Mouse (Mus musculus) right cerebral cortex, postnatal 4 days (tissue): ENCODE data around the gene Negr1.

Experiments used
- DNase-seq: peaks from one replicate; pipeline ENCODE4 v3.0.0-alpha.2; 2022

Negr1 gene

GRCm38 (mm10) chr3:156561524-156562423, at the start of gene Negr1:
Gene Negr1, plus strand, starts transcription at chr3:156561794.
- DNase-seq: peak; percentile 81

DNA sequence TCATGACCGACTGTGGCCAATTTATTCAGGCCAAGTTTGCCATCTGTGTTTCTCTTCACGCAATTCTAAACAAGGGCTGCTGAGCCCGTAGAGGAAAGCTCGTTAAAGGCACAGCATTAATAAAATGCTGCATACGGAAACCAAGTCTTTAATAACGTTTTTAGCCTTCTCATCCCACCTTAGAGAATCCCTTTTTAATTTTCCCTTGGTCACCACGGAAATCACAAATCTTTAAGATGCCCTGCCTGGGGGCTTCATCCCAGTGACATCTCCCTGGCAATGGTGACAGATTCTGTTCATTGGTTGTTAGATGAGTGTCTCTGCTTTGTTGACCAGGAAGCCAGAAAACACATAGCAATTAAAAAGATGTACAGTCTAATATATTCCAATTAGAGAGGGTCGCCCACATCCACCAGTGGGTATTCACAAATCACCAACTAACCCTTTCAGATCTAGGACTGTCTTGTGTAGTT, 35.1 kb upstream of the Negr1 start:
- DNase-seq: no peak

GRCm38 (mm10) chr3:156527231-156527995, 34.2 kb upstream of the Negr1 start:
- DNase-seq: no peak

DNA sequence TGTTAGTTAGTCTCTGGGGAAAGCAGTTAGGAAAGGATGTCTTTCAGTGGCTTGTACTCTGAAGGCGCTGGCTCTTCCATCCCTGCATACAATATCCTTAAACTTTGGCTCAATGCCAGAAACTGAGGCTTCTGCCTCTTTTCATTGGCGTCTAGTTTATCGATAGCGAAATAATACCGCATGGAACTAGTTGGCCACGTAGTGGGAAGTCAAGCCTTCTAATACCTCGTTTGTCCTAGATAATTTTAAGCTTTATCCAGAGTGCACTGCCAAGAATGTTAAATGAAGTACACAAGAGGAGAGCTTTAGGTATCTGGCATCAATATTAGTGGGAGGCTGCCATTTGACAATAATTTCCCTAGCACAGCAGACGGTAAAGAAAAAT, 2.2 kb upstream of the Negr1 start:
- peak; percentile 5 for DNase-seq

DNA sequence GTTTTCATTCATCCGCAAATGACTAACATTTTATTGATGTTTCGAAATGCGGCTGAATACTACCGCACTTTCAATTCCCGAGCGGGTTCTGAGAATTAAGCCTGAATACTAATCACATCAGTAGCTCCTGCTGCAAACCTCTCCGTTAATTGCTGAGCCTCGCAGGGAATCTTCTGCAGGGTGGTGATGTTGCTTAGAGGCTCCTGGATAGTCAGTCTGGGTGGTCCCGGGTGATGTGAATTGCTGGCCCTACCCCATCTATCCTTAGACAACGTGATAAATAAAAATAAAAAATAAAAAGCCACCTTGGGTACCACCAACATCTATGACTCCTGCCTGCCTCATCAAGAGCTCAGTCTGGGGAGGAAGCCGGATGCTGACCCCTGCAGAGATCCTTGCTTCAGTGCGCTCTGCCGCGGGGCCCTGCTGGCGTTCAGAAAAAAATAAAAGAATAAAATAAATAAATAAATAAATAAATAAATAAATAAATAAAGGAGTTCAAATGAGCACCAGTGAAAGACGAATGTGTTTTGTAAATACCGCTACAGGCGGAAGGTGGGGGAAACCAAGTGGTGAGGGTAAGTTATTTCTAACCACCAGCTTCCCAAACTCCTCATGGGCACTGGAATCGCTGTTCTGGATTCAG, 1.6 kb upstream of the Negr1 start:
- peak; percentile 37 for DNase-seq

GRCm38 (mm10) chr3:156560766-156561165, 828 bp upstream of the Negr1 start:
- DNase-seq: peak; percentile 83

DNA sequence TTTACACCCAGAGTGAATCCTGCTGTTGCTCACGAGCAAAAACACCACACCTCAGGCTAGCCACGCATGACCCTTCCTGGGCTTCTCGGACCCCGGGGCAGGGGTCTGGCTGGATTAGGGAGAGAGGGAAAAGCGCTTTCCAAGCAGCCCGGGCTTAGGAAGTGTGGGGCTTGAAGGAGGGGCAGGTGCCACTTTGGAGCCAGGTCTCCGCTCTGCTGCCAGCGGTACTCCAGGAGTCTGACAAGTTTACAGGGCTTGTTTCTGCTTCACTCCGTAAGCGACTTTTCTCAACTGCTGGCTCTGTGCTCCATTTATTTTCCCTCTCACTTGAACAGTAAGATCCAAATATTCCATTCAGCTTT, 811 bp downstream of the Negr1 start:
- DNase-seq: peak; percentile 42

DNA sequence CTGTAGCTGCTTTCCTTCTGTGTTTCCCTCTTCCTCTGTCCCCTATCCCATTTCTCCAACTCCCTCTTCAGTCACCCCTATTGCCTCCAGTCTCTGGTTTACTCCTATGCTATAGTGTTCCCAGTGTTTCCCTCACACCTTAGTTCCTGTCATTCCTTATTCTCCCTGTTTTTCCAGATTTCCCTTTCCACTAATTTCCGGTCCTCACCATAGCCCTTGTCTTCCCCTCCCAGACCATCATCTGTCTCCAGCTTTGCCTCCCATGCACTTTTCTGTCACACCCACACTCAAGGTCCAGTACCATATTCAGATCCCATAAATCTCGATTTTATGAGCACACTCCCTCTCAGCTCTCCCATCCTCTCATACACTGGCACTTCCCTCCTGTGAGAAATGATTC, 1.2 kb downstream of the Negr1 start:
- no peak for DNase-seq

GRCm38 (mm10) chr3:156563353-156563752, 1.8 kb downstream of the Negr1 start:
- DNase-seq: peak; percentile 5

GRCm38 (mm10) chr3:156573465-156573864, 11.9 kb downstream of the Negr1 start:
- no peak for DNase-seq

DNA sequence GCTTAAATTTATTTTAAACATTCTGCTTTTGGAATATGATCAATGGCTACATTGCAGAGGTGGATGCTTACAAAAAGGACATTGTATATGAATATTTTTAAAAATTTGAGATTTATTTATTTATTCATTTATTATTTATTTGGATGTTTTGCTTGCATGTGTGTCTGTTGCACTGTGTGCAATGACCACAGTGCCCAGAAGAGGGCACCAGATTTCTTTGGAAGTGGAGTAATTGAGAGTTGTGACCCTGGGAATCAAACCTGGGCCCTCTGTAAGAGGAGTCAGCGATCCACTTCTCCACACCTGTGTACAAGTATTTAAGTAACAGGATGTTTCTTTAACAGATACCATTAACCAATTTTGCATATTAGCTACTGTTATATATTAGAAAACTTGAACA, 14.7 kb downstream of the Negr1 start:
- DNase-seq: no peak

DNA sequence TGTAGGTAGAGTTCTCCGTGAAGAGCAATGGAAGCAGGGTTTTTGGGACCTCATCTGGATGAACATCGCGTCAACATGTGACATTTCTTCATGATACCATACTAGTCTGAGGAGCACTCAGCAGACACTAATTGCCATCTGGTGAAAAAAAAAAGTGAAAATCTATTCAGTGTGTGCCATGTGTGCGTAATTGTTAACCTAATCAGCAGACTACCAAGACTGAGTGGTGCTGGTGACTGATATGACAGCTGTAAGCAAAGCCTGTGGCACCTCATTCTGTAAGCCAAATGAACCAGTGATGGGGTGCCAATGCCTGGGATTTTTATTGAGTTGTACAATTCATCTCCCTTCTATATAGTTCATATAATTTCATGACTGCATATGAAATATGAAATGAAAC, 29.0 kb downstream of the Negr1 start:
- no peak for DNase-seq

- DNase-seq: no peak
These were observed 29.5 kb downstream of the Negr1 start for GRCm38 (mm10) chr3:156591125-156591524.

- no peak for DNase-seq
These were observed 45.3 kb downstream of the Negr1 start for GRCm38 (mm10) chr3:156606846-156607245.

DNA sequence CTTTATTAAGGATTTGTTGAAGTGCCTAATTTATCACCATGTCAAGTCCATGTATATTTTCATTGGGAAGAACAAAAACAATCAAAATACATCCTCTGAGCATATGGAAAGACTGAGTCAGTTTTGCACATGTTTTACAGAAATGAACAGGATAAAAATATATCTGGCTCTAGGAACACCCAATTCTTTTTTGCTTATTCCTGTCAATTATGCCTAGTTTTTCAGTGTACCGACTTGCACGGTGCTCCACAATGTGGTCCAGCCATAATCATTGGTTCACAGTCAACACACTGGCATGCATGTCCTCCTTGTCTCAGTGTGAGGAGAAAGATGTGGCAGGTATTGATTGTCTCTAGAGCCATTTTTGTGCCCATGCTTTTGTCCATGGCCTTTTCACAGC, 58.3 kb downstream of the Negr1 start:
- no peak for DNase-seq

GRCm38 (mm10) chr3:156628594-156628993, 67.0 kb downstream of the Negr1 start:
- DNase-seq: no peak

- no peak for DNase-seq
These were observed 71.3 kb downstream of the Negr1 start for GRCm38 (mm10) chr3:156632942-156633341.

DNA sequence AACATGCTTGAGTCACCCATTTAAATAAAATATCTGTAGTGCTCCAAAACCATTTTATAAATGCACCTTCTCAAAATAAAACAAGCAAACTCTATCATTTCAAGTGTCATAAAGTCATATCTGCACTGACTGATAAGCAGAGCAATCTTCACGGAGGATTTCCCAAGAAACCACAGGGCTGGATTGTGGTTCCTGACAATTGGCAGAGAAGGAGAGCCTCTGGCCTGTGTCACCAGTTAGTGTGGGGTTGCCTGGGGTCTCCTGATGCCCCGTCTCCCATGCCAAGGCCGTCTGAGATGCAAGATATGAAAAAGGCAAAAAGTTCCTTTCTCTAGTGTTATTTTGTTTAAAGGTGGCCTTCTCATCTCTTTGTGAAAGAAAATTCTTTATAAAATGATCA, 77.8 kb downstream of the Negr1 start:
- no peak for DNase-seq

GRCm38 (mm10) chr3:156643710-156644363, 82.2 kb downstream of the Negr1 start:
- DNase-seq: peak; percentile 23

- DNase-seq: no peak
These were observed 86.8 kb downstream of the Negr1 start for GRCm38 (mm10) chr3:156648378-156648777.

DNA sequence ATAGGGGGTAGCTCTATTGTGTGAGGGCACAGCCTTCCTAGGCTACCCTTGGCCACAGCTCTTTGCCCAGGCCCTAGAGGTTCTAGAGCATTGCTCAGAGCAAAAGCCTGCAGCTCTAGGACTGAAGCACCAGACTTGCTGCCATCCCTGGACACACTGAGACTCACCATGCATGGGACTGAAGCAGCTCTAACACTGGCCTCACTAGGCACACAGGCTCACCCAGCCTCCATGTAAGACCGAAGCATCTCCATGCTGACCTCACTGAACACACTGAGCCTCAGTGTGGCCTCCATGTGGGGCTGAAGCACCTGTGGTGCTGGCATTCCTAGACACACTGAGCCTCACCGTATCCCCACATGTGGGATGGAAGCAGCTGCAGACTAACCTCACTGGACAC, 101.0 kb downstream of the Negr1 start:
- no peak for DNase-seq

DNA sequence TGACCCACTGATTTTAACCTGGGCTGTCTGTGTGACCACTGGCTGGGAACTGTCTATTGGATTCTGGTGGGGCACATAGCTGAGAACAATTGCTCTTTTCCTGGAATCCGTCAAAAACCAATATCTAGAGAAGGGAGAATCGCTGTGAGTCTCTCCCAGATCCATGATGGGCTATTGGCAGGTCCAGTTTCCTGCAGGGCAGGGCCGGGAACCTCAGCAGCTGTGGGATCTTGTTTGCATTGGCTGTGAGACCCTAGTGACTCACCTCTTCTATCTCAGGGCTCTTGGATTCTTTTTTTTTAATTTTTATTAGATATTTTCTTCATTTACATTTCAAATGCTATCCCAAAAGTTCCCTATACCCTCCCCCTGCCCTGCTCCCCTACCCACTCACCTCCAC, 111.0 kb downstream of the Negr1 start:
- DNase-seq: no peak

DNA sequence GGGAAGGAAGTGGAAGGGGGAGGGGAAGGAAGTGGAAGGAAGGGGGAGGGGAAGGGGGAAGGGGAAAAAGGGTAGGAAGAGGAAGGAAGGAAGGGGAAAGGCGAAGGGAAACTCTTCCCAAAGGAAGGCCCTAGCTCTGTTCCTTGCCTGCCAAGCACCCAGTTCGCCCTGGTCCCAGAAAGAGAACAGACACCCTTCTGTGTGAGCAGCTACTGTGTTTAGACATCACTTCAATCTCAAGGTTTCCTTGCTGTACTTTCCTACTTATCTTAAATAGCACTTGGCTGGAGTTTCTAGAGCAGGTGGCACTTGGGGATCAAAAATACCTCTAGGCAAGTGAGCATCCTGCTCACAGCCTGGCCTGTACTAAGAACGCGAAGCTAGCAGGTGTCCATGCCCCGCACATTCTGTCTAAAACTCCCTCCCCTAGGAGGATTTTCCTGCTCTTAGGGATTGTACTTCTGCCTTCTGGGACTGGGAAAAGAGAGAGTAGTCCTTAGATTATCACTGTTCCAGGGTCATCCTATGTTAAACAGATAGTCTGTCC, 128.5 kb downstream of the Negr1 start:
- DNase-seq: peak; percentile 5
